ENCODE assay signal across 31 mouse cellular contexts in the genomic region with DNA sequence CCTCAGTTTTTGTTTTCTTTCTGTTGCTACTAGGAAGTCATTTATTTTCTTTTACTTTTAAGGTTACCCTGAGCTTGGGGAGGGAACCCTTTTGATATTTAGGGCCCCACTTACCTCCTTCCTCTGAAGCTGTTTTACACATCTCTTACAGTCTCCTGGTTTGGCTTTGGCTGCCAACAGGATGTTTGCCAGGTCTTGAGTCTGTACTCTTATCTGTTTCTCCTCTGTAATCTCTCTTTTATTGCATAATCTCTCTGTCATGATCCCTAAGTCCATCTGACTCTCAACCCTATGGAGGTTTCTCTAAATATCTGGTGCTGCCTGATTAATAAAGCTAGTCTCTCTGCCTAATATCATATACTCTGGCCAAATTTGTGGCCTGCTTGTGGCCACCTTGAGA. TPM values are rescaled to one million over a fixed set of nuclear protein-coding genes. Genes with fewer than 3 reads are reported as not detected.
DNase-seq lines count a peak whose midpoint lies in the region; ATAC-seq and TF ChIP-seq lines count a peak whose summit lies in the region.
"Had no signal": no experiment of that assay in that cellular context is flagged by ENCODE, and none has a peak within 500 bp of the region (broad histone marks: within the 10 kb centered on the region; RNA-seq: fewer than 3 reads in every experiment).

No protein-coding gene starts in this region.

- no peaks in the 10 kb centered on the region for H3K79me2 ChIP-seq in liver, adult 2 months (ENCODE audit: control insufficient read depth, insufficient read depth, low read length)

- TF ChIP-seq EP300 in stomach, postnatal 0 days (optimal IDR thresholded peaks at IDR 0.05): no peak

- no peak for TF ChIP-seq POLR2A in liver, adult 2 months (IDR thresholded peaks at IDR 0.05; ENCODE audit: extremely low read depth, insufficient read depth, low read length)

- no peaks in the 10 kb centered on the region for H3K9me3 ChIP-seq in heart, embryonic 10.5 days
- no peaks in the 10 kb centered on the region for H3K9me3 ChIP-seq in liver, embryonic 11.5 days (ENCODE audit: control insufficient read depth, low read length)
- H3K9me3 ChIP-seq in limb, embryonic 10.5 days (replicated peaks): no peaks in the 10 kb centered on the region
- H3K9me3 ChIP-seq in stomach, postnatal 0 days (ENCODE audit: control insufficient read depth, low read length): no peaks in the 10 kb centered on the region
- H3K9me3 ChIP-seq: embryonic facial prominence, embryonic 13.5 days; embryonic facial prominence, embryonic 15.5 days; forebrain, embryonic 10.5 days; forebrain, embryonic 12.5 days had no signal

- H3K36me3 ChIP-seq in heart, embryonic 10.5 days: no peaks in the 10 kb centered on the region
- no peaks in the 10 kb centered on the region for H3K36me3 ChIP-seq in liver, adult 2 months (ENCODE audit: control insufficient read depth, insufficient read depth, low read length)
- no peaks in the 10 kb centered on the region for H3K36me3 ChIP-seq in liver, embryonic 11.5 days (ENCODE audit: control insufficient read depth, insufficient read depth, low read length)
- H3K36me3 ChIP-seq in limb, embryonic 10.5 days: no peaks in the 10 kb centered on the region
- no peaks in the 10 kb centered on the region for H3K36me3 ChIP-seq in stomach, postnatal 0 days (ENCODE audit: control insufficient read depth, insufficient read depth, low read length)
- H3K36me3 ChIP-seq: embryonic facial prominence, embryonic 13.5 days; embryonic facial prominence, embryonic 15.5 days; forebrain, embryonic 10.5 days; forebrain, embryonic 12.5 days had no signal

- H3K9ac ChIP-seq in liver, adult 2 months (ENCODE audit: low read depth, low read length): no peak overlapping the region
- H3K9ac ChIP-seq in liver, embryonic 11.5 days (ENCODE audit: low read depth, low read length): no peak overlapping the region
- H3K9ac ChIP-seq in stomach, postnatal 0 days (ENCODE audit: low read length): no peak overlapping the region
- H3K9ac ChIP-seq: embryonic facial prominence, embryonic 13.5 days; embryonic facial prominence, embryonic 15.5 days; forebrain, embryonic 12.5 days had no signal

- no peak for TF ChIP-seq CTCF in liver, adult 2 months (IDR thresholded peaks at IDR 0.05; ENCODE audit: low read depth, low read length)
- no peak for TF ChIP-seq CTCF in stomach, postnatal 0 days (IDR thresholded peaks at IDR 0.05; ENCODE audit: low read depth)

- H3K4me2 ChIP-seq in liver, embryonic 11.5 days: no peak overlapping the region
- no peak overlapping the region for H3K4me2 ChIP-seq in stomach, postnatal 0 days (replicated peaks; ENCODE audit: low read depth)
- H3K4me2 ChIP-seq: embryonic facial prominence, embryonic 13.5 days; embryonic facial prominence, embryonic 15.5 days; forebrain, embryonic 12.5 days had no signal

- no peak overlapping the region for H3K27ac ChIP-seq in heart, embryonic 10.5 days
- H3K27ac ChIP-seq in liver, adult 2 months (replicated peaks; ENCODE audit: insufficient read depth, low read depth, low read length): no peak overlapping the region
- no peak overlapping the region for H3K27ac ChIP-seq in liver, embryonic 11.5 days (ENCODE audit: low read depth, low read length)
- no peak overlapping the region for H3K27ac ChIP-seq in limb, embryonic 10.5 days
- no peak overlapping the region for H3K27ac ChIP-seq in stomach, postnatal 0 days (replicated peaks)
- H3K27ac ChIP-seq: embryonic facial prominence, embryonic 13.5 days; embryonic facial prominence, embryonic 15.5 days; forebrain, embryonic 10.5 days; forebrain, embryonic 12.5 days had no signal

- H3K27me3 ChIP-seq in heart, embryonic 10.5 days (ENCODE audit: insufficient read depth, poor library complexity, severe bottlenecking): no peaks in the 10 kb centered on the region
- no peaks in the 10 kb centered on the region for H3K27me3 ChIP-seq in liver, adult 2 months (ENCODE audit: control insufficient read depth, insufficient read depth, low read length)
- no peaks in the 10 kb centered on the region for H3K27me3 ChIP-seq in liver, embryonic 11.5 days (replicated peaks; ENCODE audit: control insufficient read depth, insufficient read depth, low read length)
- no peaks in the 10 kb centered on the region for H3K27me3 ChIP-seq in limb, embryonic 10.5 days (ENCODE audit: low read depth, poor library complexity, severe bottlenecking)
- no peaks in the 10 kb centered on the region for H3K27me3 ChIP-seq in stomach, postnatal 0 days (ENCODE audit: control insufficient read depth, insufficient read depth, low read length)
- H3K27me3 ChIP-seq: embryonic facial prominence, embryonic 13.5 days; embryonic facial prominence, embryonic 15.5 days; forebrain, embryonic 12.5 days had no signal

- peak; percentile 36 for DNase-seq in heart, embryonic 10.5 days (ENCODE audit: low spot score)
- no peak for DNase-seq in heart, postnatal 36 days
- peak; percentile 35 for DNase-seq in liver, adult 2 months (ENCODE audit: extremely low read depth, low read depth, low spot score)
- DNase-seq in liver, embryonic 11.5 days (ENCODE audit: low spot score): no peak
- DNase-seq in limb, embryonic 10.5 days (ENCODE audit: low spot score): peak; percentile 11
- peak; percentile 13 for DNase-seq in stomach, postnatal 0 days (ENCODE audit: low spot score)
- no peak for DNase-seq in adipocyte (ENCODE audit: low spot score)
- DNase-seq: adrenal gland, adult 2 months; adrenal gland, postnatal 10 days; adrenal gland, postnatal 25 days; cerebellum, adult 11 months; cerebellum, adult 18-20 months; cerebellum, adult 8-10 months; cerebellum, adult 9-11 months; cerebellum, postnatal 14 days; cerebellum, postnatal 36 days; embryo, embryonic 11 days had no signal

- no peak for ATAC-seq in liver, embryonic 11.5 days (replicated peaks; ENCODE audit: low FRiP score)
- peak; percentile 35; the same call in 1 of the 2 replicates for ATAC-seq in stomach, postnatal 0 days (ENCODE audit: low FRiP score, low TSS enrichment)
- ATAC-seq: forebrain, embryonic 14.5 days; forebrain, embryonic 16.5 days had no signal

- no peaks in the 10 kb centered on the region for H3K4me1 ChIP-seq in heart, embryonic 10.5 days
- H3K4me1 ChIP-seq in liver, adult 2 months (ENCODE audit: control insufficient read depth, insufficient read depth, low read length): peaks cover 3% of the 10 kb centered on the region; the same call in 1 of the 2 replicates
- no peaks in the 10 kb centered on the region for H3K4me1 ChIP-seq in liver, embryonic 11.5 days (replicated peaks; ENCODE audit: control insufficient read depth, insufficient read depth, low read length)
- H3K4me1 ChIP-seq in limb, embryonic 10.5 days: no peaks in the 10 kb centered on the region
- H3K4me1 ChIP-seq in stomach, postnatal 0 days (replicated peaks; ENCODE audit: control insufficient read depth, insufficient read depth): no peaks in the 10 kb centered on the region
- H3K4me1 ChIP-seq: embryonic facial prominence, embryonic 13.5 days; embryonic facial prominence, embryonic 15.5 days; forebrain, embryonic 10.5 days; forebrain, embryonic 12.5 days had no signal

- no peak overlapping the region for H3K4me3 ChIP-seq in heart, embryonic 10.5 days
- no peak overlapping the region for H3K4me3 ChIP-seq in liver, adult 2 months (ENCODE audit: insufficient read depth, low read depth, low read length)
- H3K4me3 ChIP-seq in liver, embryonic 11.5 days (ENCODE audit: low read depth, low read length): no peak overlapping the region
- H3K4me3 ChIP-seq in limb, embryonic 10.5 days: no peak overlapping the region
- no peak overlapping the region for H3K4me3 ChIP-seq in stomach, postnatal 0 days (ENCODE audit: low read depth, low read length)
- H3K4me3 ChIP-seq: embryonic facial prominence, embryonic 13.5 days; embryonic facial prominence, embryonic 15.5 days; erythroblast, embryonic 14.5 days; forebrain, embryonic 10.5 days; forebrain, embryonic 12.5 days had no signal

- intact Hi-C loops in heart, postnatal 36 days (cut with DNase I): no loop called here

RNA-seq across cellular contexts. Expression of a gene that starts 15.2 kb away (rescaled TPM):
- not detected in 2 replicates for polyA plus RNA-seq in heart, embryonic 10.5 days (2016; fragmentation: Nextera tagmentation; extraction: Ambion mirVana)
- total RNA-seq in heart, postnatal 36 days (2021): not detected
- total RNA-seq in liver, adult 2 months (2014; rRNA removed): not detected in 2 replicates
- polyA plus RNA-seq in liver, adult 2 months (2012; rRNA removed): 0.04 TPM in 1 of 2 replicates, not detected in the other
- not detected in 2 replicates for polyA plus RNA-seq in liver, embryonic 11.5 days (2014; fragmentation: Nextera tagmentation; extraction: Ambion mirVana)
- not detected in 2 replicates for polyA plus RNA-seq in limb, embryonic 10.5 days (2016; fragmentation: Nextera tagmentation; extraction: Ambion mirVana)
- not detected in 2 replicates for polyA plus RNA-seq in stomach, postnatal 0 days (2015; fragmentation: Nextera tagmentation; extraction: Ambion mirVana)
- total RNA-seq: adrenal gland, adult 2 months; adrenal gland, postnatal 10 days; adrenal gland, postnatal 25 days; adrenal gland, postnatal 4 days; common myeloid progenitor, adult 5-6 weeks; ES-E14; MEL had no signal
- polyA plus RNA-seq: adrenal gland, adult 2 months; brain, embryonic 14.5 days; C2C12; embryonic facial prominence, embryonic 11.5 days; embryonic facial prominence, embryonic 13.5 days; embryonic facial prominence, embryonic 15.5 days; erythroblast, embryonic 14.5 days; forebrain, embryonic 10.5 days; forebrain, embryonic 12.5 days; forebrain, embryonic 14.5 days; forebrain, embryonic 16.5 days had no signal

RNA-seq across cellular contexts. Expression of a gene that starts 47.1 kb away (rescaled TPM):
- not detected in 2 replicates for polyA plus RNA-seq in heart, embryonic 10.5 days (2016; fragmentation: Nextera tagmentation; extraction: Ambion mirVana)
- total RNA-seq in heart, postnatal 36 days (2021): not detected
- not detected in 2 replicates for total RNA-seq in liver, adult 2 months (2014; rRNA removed)
- polyA plus RNA-seq in liver, adult 2 months (2012; rRNA removed): not detected in 2 replicates
- polyA plus RNA-seq in liver, embryonic 11.5 days (2014; fragmentation: Nextera tagmentation; extraction: Ambion mirVana): not detected in 2 replicates
- not detected in 2 replicates for polyA plus RNA-seq in limb, embryonic 10.5 days (2016; fragmentation: Nextera tagmentation; extraction: Ambion mirVana)
- polyA plus RNA-seq in stomach, postnatal 0 days (2015; fragmentation: Nextera tagmentation; extraction: Ambion mirVana): not detected in 2 replicates
- total RNA-seq: adrenal gland, adult 2 months; adrenal gland, postnatal 10 days; adrenal gland, postnatal 25 days; adrenal gland, postnatal 4 days; common myeloid progenitor, adult 5-6 weeks; ES-E14; MEL had no signal
- polyA plus RNA-seq: adrenal gland, adult 2 months; brain, embryonic 14.5 days; C2C12; embryonic facial prominence, embryonic 11.5 days; embryonic facial prominence, embryonic 13.5 days; erythroblast, embryonic 14.5 days; forebrain, embryonic 10.5 days; forebrain, embryonic 12.5 days; forebrain, embryonic 14.5 days; forebrain, embryonic 16.5 days had no signal

Comparison
In these comparisons a context has a peak if more than half of its experiments do, and no peak if none do; other contexts are left out.
1. DNase-seq: peak in heart, embryonic 10.5 days (single experiment), liver, adult 2 months (single experiment), limb, embryonic 10.5 days (single experiment) and stomach, postnatal 0 days (single experiment); none in heart, postnatal 36 days (0 of 2), liver, embryonic 11.5 days (single experiment) and adipocyte (single experiment).